Mouse (Mus musculus) MEL (cell line): Measurements from ENCODE around the gene Edar. TPM values are rescaled to one million over a fixed set of nuclear protein-coding genes. Genes with fewer than 3 reads are reported as not detected.

ENCODE experiments used
- DNase-seq: peaks from one replicate; pipeline ENCODE4 v3.0.0; 2011; ENCODE audit warnings: low read depth, low spot score
- H3K27ac ChIP-seq: 2 replicates; pipeline ENCODE4 v1.5.1; 2012; ENCODE audit warnings: low read depth, mild to moderate bottlenecking, control low read depth, low read length, moderate library complexity; ENCODE audit not compliant: control insufficient read depth
- H3K27me3 ChIP-seq, 2 experiments: fragments of 150-350 bp in 1 of 2; sonication (generic) in 1 of 2; 2 replicates each; pipeline ENCODE4 v1.6.1; 2012; ENCODE audit warnings: low read length in 2 of 2, mild to moderate bottlenecking in 2 of 2, improper control_type of control experiment in 1 of 2, moderate library complexity in 1 of 2; ENCODE audit not compliant: insufficient read depth in 2 of 2, control insufficient read depth in 1 of 2
- H3K36me3 ChIP-seq, 2 experiments: 2 replicates each; pipeline ENCODE4 v1.6.1; 2012 to 2014; ENCODE audit warnings: low read length in 2 of 2, improper control_type of control experiment in 1 of 2, inconsistent platforms in 1 of 2, mild to moderate bottlenecking in 1 of 2; ENCODE audit not compliant: insufficient read depth in 2 of 2, control insufficient read depth in 1 of 2
- H3K4me1 ChIP-seq, 2 experiments: fragments of 150-350 bp in 1 of 2; sonication (generic) in 1 of 2; 2 replicates each; pipeline ENCODE4 v1.6.1; 2012; ENCODE audit warnings: low read length in 2 of 2, improper control_type of control experiment in 1 of 2, mild to moderate bottlenecking in 1 of 2; ENCODE audit not compliant: insufficient read depth in 2 of 2, control insufficient read depth in 1 of 2
- H3K4me3 ChIP-seq, 2 experiments: fragments of 150-350 bp in 1 of 2; sonication (generic) in 1 of 2; 2 replicates each; pipeline ENCODE4 v1.5.1; 2012; ENCODE audit warnings: low read depth in 2 of 2, low read length in 2 of 2, mild to moderate bottlenecking in 2 of 2, moderate library complexity in 2 of 2, control low read depth in 1 of 2, improper control_type of control experiment in 1 of 2; ENCODE audit not compliant: control insufficient read depth in 1 of 2, insufficient read depth in 1 of 2
- H3K79me2 ChIP-seq: 2 replicates; pipeline ENCODE4 v1.6.1; 2012; ENCODE audit warnings: mild to moderate bottlenecking, low read length, moderate library complexity; ENCODE audit not compliant: control insufficient read depth, poor library complexity, insufficient read depth
- H3K9ac ChIP-seq: 2 replicates; pipeline ENCODE4 v1.6.1; 2012; ENCODE audit warnings: low read depth, mild to moderate bottlenecking, control low read depth, low read length, moderate library complexity; ENCODE audit not compliant: control insufficient read depth, poor library complexity, severe bottlenecking
- H3K9me3 ChIP-seq: fragments of 150-350 bp; sonication (generic); replicated peaks from 2 replicates; pipeline ENCODE4 v1.6.1; 2012; ENCODE audit warnings: mild to moderate bottlenecking, low read length, improper control_type of control experiment, moderate library complexity; ENCODE audit not compliant: insufficient read depth
- BHLHE40 ChIP-seq: IDR thresholded peaks from 2 replicates; pipeline ENCODE4 v1.6.1; 2012; ENCODE audit warnings: low read depth, mild to moderate bottlenecking, inconsistent platforms, low read length, improper control_type of control experiment, borderline replicate concordance
- CHD1 ChIP-seq: IDR thresholded peaks from 2 replicates; pipeline ENCODE4 v1.6.1; 2012; ENCODE audit warnings: low read depth, mild to moderate bottlenecking, inconsistent platforms, low read length, improper control_type of control experiment
- CHD2 ChIP-seq: IDR thresholded peaks from 2 replicates; pipeline ENCODE4 v1.6.1; 2011; ENCODE audit warnings: low read length, improper control_type of control experiment
- E2F4 ChIP-seq: IDR thresholded peaks from 2 replicates; pipeline ENCODE4 v1.6.1; 2011; ENCODE audit warnings: low read depth, low read length, improper control_type of control experiment, borderline replicate concordance
- EP300 ChIP-seq, 2 experiments: IDR thresholded peaks; 2 replicates each; pipeline ENCODE4 v1.6.1; 2011; ENCODE audit warnings: improper control_type of control experiment in 2 of 2, low read length in 2 of 2, low read depth in 1 of 2, mild to moderate bottlenecking in 1 of 2
- GABPA ChIP-seq: IDR thresholded peaks from 2 replicates; pipeline ENCODE4 v1.6.1; 2012; ENCODE audit warnings: low read depth, mild to moderate bottlenecking, inconsistent platforms, low read length, improper control_type of control experiment, moderate library complexity
- GATA1 ChIP-seq: IDR thresholded peaks from 2 replicates; pipeline ENCODE4 v1.6.1; 2011; ENCODE audit warnings: low read depth, low read length, improper control_type of control experiment
- JUND ChIP-seq: IDR thresholded peaks from 2 replicates; pipeline ENCODE4 v1.6.1; 2011; ENCODE audit warnings: low read depth, mild to moderate bottlenecking, improper control_type of control experiment, low read length
- MAFK ChIP-seq: IDR thresholded peaks from 2 replicates; pipeline ENCODE4 v1.6.1; 2011; ENCODE audit warnings: low read depth, mild to moderate bottlenecking, low read length, improper control_type of control experiment, borderline replicate concordance
- MAX ChIP-seq: IDR thresholded peaks from 2 replicates; pipeline ENCODE4 v1.6.1; 2011; ENCODE audit warnings: low read length, improper control_type of control experiment
- MEF2A ChIP-seq: IDR thresholded peaks from 2 replicates; pipeline ENCODE4 v1.6.1; 2014; ENCODE audit warnings: low read depth, mild to moderate bottlenecking, inconsistent platforms, low read length, improper control_type of control experiment; ENCODE audit not compliant: poor library complexity, insufficient replicate concordance, severe bottlenecking; ENCODE audit errors: extremely low read depth
- MYB ChIP-seq: IDR thresholded peaks from 2 replicates; pipeline ENCODE4 v1.6.1; 2011; ENCODE audit warnings: mild to moderate bottlenecking, low read depth, low read length, improper control_type of control experiment
- MYC ChIP-seq: IDR thresholded peaks from 2 replicates; pipeline ENCODE4 v1.6.1; 2011; ENCODE audit warnings: low read depth, mild to moderate bottlenecking, low read length, improper control_type of control experiment, moderate library complexity
- POLR2A ChIP-seq, 2 experiments: IDR thresholded peaks; 2 replicates each; pipeline ENCODE4 v1.6.1; 2011 to 2012; ENCODE audit warnings: low read length in 2 of 2, mild to moderate bottlenecking in 2 of 2, control low read depth in 1 of 2, improper control_type of control experiment in 1 of 2, low read depth in 1 of 2, moderate library complexity in 1 of 2; ENCODE audit not compliant: control insufficient read depth in 1 of 2, insufficient read depth in 1 of 2, poor library complexity in 1 of 2
- POLR2AphosphoS2 ChIP-seq: IDR thresholded peaks from 2 replicates; pipeline ENCODE4 v1.6.1; 2011; ENCODE audit warnings: low read length, improper control_type of control experiment
- SIN3A ChIP-seq: IDR thresholded peaks from 2 replicates; pipeline ENCODE4 v1.6.1; 2012; ENCODE audit warnings: low read length, improper control_type of control experiment, inconsistent platforms
- TAL1 ChIP-seq: IDR thresholded peaks from 2 replicates; pipeline ENCODE4 v1.6.1; 2012; ENCODE audit warnings: mild to moderate bottlenecking, inconsistent platforms, low read length, moderate library complexity, mixed read lengths
- TBP ChIP-seq: IDR thresholded peaks from 2 replicates; pipeline ENCODE4 v1.8.0; 2011; ENCODE audit warnings: low read depth, low read length, improper control_type of control experiment
- TCF12 ChIP-seq: IDR thresholded peaks from 2 replicates; pipeline ENCODE4 v1.6.1; 2014; ENCODE audit warnings: low read depth, mild to moderate bottlenecking, inconsistent platforms, low read length, improper control_type of control experiment, moderate library complexity
- UBTF ChIP-seq: IDR thresholded peaks from 2 replicates; pipeline ENCODE4 v1.6.1; 2012; ENCODE audit warnings: low read depth, mild to moderate bottlenecking, inconsistent platforms, low read length, improper control_type of control experiment, moderate library complexity, borderline replicate concordance; ENCODE audit not compliant: insufficient read depth
- USF1 ChIP-seq: IDR thresholded peaks from 2 replicates; pipeline ENCODE4 v1.6.1; 2014; ENCODE audit warnings: low read depth, mild to moderate bottlenecking, inconsistent platforms, low read length, improper control_type of control experiment, moderate library complexity
- USF2 ChIP-seq, 2 experiments: IDR thresholded peaks; 2 replicates each; pipeline ENCODE4 v1.6.1; 2011 to 2012; ENCODE audit warnings: improper control_type of control experiment in 2 of 2, low read length in 2 of 2, borderline replicate concordance in 1 of 2, inconsistent platforms in 1 of 2, low read depth in 1 of 2, mild to moderate bottlenecking in 1 of 2; ENCODE audit not compliant: insufficient read depth in 1 of 2
- ZKSCAN1 ChIP-seq: IDR thresholded peaks from 2 replicates; pipeline ENCODE4 v1.6.1; 2012; ENCODE audit warnings: low read depth, mild to moderate bottlenecking, inconsistent platforms, low read length, improper control_type of control experiment, moderate library complexity
- ZMIZ1 ChIP-seq: IDR thresholded peaks from 2 replicates; pipeline ENCODE4 v1.6.1; 2012; ENCODE audit warnings: low read depth, mild to moderate bottlenecking, inconsistent platforms, low read length, improper control_type of control experiment, moderate library complexity
- ZNF384 ChIP-seq: IDR thresholded peaks from 2 replicates; pipeline ENCODE4 v1.6.1; 2012; ENCODE audit warnings: low read depth, mild to moderate bottlenecking, inconsistent platforms, low read length, improper control_type of control experiment
- polyA plus RNA-seq, 2 experiments: library from polyadenylated mRNA; stranded (reverse) in 1 of 2; unstranded in 1 of 2; fragments of >175 nt in 1 of 2; fragments of >200 nt in 1 of 2; gene quantifications; 2 replicates each; pipeline versions ENCODE4 v1.2.1 to v1.2.4; 2012; ENCODE audit warnings: low replicate concordance in 2 of 2, low read depth in 1 of 2; ENCODE audit not compliant: insufficient read length in 2 of 2, insufficient read depth in 1 of 2, missing spikeins in 1 of 2
- total RNA-seq: library from RNA; depleted of rRNA; stranded (reverse); fragments of 300-350 nt; gene quantifications from 2 replicates; pipeline ENCODE4 v1.2.3, GENCODE M21; 2012

Edar gene
- total and polyA plus RNA-seq, 3 experiments = not detected

- Histone ChIP-seq H3K4me1 (no peaks in the 10 kb centered on the region), H3K9me3 (no peaks in the 10 kb centered on the region), H3K27ac (no peak overlapping the region), H3K36me3 (no peaks in the 10 kb centered on the region), H3K79me2 (no peaks in the 10 kb centered on the region), H3K4me3 (no peak overlapping the region), H3K9ac (no peak overlapping the region), H3K27me3 (no peaks in the 10 kb centered on the region; a peak in 1 of 4 replicates)
- DNase-seq = no peak
- TF ChIP-seq MEF2A (no peak), USF1 (no peak), GABPA (no peak), EP300 (IDR thresholded peaks at IDR 0.05; ENCODE audit: low read depth in 1 of 2, low read length in 2 of 2) (no peak), SIN3A (no peak), POLR2A (IDR thresholded peaks at IDR 0.05; ENCODE audit: control insufficient read depth in 1 of 2, insufficient read depth in 1 of 2, low read depth in 1 of 2, low read length in 2 of 2, poor library complexity in 1 of 2) (no peak), TBP (no peak), BHLHE40 (no peak), MAFK (no peak), CHD1 (no peak), ZMIZ1 (no peak), CHD2 (no peak), ZKSCAN1 (no peak), GATA1 (no peak), E2F4 (no peak)
These were observed 26.7 kb downstream of the Edar start for GRCm38 (mm10) chr10:58648787-58649186.

GRCm38 (mm10) chr10:58644671-58645070 is 30.8 kb downstream of the Edar start:
- no peak for TF ChIP-seq E2F4
- no peak overlapping the region for H3K27ac ChIP-seq
- H3K36me3 ChIP-seq = no peaks in the 10 kb centered on the region
- DNase-seq = no peak
- no peaks in the 10 kb centered on the region for H3K4me1 ChIP-seq
- no peak overlapping the region for H3K9ac ChIP-seq
- H3K4me3 ChIP-seq = no peak overlapping the region
- H3K79me2 ChIP-seq = no peaks in the 10 kb centered on the region
- no peaks in the 10 kb centered on the region; a peak in 1 of 4 replicates for H3K27me3 ChIP-seq
- H3K9me3 ChIP-seq = no peaks in the 10 kb centered on the region

- Histone ChIP-seq H3K79me2 (no peaks in the 10 kb centered on the region), H3K27me3 (no peaks in the 10 kb centered on the region; a peak in 1 of 4 replicates), H3K36me3 (no peaks in the 10 kb centered on the region), H3K9me3 (no peaks in the 10 kb centered on the region), H3K4me3 (no peak overlapping the region), H3K27ac (no peak overlapping the region), H3K4me1 (no peaks in the 10 kb centered on the region), H3K9ac (no peak overlapping the region)
- no peak for DNase-seq
- TF ChIP-seq TCF12 = no peak
- no peak for TF ChIP-seq GATA1
- TF ChIP-seq TAL1 = no peak
- no peak for TF ChIP-seq MAX
- TF ChIP-seq MYC = no peak
- no peak for TF ChIP-seq USF2 (IDR thresholded peaks at IDR 0.05; ENCODE audit: borderline replicate concordance in 1 of 2, insufficient read depth in 1 of 2, low read depth in 1 of 2, low read length in 2 of 2)
- no peak for TF ChIP-seq ZNF384
- TF ChIP-seq USF1 = no peak
- TF ChIP-seq UBTF = no peak
- no peak for TF ChIP-seq MYB
- TF ChIP-seq JUND = no peak
- TF ChIP-seq ZKSCAN1 = no peak
- no peak for TF ChIP-seq SIN3A
- no peak for TF ChIP-seq POLR2AphosphoS2
These were observed 31.3 kb downstream of the Edar start for GRCm38 (mm10) chr10:58644194-58644593.
